Mouse (Mus musculus) megakaryocyte-erythroid progenitor cell, adult 5-6 weeks (primary cell): ENCODE results near the gene Gm21915. TPM values are rescaled to one million over a fixed set of nuclear protein-coding genes. Genes with fewer than 3 reads are reported as not detected.

Experiments
- ATAC-seq: replicated peaks from 2 replicates; pipeline ENCODE4 v1.8.0; 2016; ENCODE audit warnings: mild to moderate bottlenecking, inconsistent platforms; ENCODE audit not compliant: severe bottlenecking, poor library complexity, low FRiP score, low TSS enrichment
- total RNA-seq, 2 experiments: library from RNA; stranded (forward) in 1 of 2; stranded (reverse) in 1 of 2; fragments of 200-1000, 215-1000 nt in 1 of 2; fragments of >200 nt in 1 of 2; fragmentation: Nextera tagmentation in 1 of 2; gene quantifications; 2 replicates each; pipeline ENCODE4 v1.2.3; 2014 to 2017

Gene Gm21915
- total RNA-seq (2014; fragmentation: Nextera tagmentation): not detected in 2 replicates
- not detected in 2 replicates for total RNA-seq (2017)

GRCm38 (mm10) chr9:40670313-40670712 is at the start of gene Gm21915:
Gene Gm21915, plus strand, starts transcription at chr9:40670613.
- no peak for ATAC-seq

- ATAC-seq: no peak
Observed at GRCm38 (mm10) chr9:40622265-40622664, 48.1 kb upstream of the Gm21915 start.

DNA sequence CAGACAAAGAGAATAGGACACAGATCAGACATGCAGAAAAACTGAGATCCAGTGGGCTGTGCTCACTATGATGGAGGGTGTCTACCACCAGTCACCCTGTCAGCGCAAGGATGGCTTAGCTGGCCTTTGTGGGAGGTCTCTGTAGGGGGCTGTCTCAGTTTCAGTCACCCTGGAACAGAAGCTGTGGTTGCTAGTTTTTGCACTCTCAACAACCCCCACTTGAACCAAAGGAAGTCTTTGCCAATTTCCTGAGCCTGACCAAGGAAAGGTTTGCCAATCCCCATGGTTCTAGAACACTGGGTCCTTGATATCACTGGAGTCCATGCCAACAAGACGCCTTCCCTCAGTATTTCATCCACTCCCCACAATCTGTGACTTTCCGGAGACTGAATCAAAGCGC is 47.6 kb upstream of the Gm21915 start:
- ATAC-seq: no peak

DNA sequence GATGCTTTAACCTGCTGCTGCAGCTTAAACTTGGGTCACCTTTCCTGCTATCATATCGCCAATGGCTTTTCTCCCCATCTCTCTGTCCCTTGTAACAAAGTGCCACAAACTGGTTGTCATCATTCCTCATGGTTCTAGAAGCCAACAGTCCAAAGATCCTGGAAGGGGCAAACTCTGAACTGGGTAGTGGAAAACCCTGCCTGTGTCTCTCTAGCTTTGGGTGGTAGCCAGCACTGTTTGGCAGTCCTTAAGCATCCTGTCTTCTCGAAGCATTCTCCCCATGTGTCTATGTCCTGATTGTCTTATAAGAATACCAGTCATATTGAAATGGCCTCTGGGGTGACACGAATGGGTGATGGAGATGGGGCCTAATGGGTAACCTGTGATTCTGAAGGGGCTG is 45.1 kb upstream of the Gm21915 start:
- no peak for ATAC-seq

DNA sequence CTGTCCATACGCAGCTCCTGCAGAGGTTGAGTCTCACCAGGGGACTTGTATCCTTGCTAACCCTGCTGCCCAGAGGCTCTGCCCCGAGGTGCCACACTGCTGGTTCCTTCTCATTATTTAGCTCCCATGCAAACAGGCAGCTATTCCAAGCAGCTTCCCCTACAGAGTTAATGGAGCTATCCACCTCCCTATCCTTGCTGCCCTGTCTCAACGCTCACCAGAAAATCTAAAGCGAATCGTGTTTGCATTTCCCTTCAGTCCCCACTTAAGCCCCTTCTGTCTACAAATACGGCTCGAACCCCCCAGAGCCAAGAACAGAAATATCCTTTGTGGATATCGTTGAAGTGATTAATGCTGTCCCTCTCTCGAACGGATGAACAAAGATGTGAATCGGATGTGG is 43.8 kb upstream of the Gm21915 start:
- no peak for ATAC-seq

DNA sequence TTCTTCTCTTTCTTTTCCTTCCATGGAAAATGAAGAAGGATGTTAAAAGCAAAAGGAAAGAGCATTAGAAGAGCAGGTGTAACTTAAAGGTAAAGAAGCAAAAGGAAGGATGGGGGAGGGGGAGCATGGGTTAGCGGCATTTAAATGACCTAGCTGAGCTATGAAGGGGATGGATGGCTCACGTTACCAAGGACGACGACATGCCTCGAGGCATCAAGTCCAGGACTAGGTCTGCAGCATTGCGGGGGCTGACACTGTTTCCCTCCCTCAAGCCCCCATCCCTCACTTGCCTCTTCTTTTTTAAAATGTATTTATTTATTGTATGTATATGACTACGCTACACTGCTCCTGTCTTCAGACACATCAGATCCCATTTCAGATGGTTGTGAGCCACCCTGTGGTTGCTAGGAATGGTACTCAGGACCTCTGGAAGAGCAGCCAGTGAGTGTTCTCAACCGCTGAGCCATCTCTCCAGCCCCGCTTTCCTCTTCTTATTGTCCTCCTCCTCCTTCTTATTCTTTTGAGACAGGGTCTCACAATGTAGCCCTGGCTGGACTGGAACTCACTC is 43.2 kb upstream of the Gm21915 start:
- ATAC-seq: no peak

GRCm38 (mm10) chr9:40628130-40629069 is 42.0 kb upstream of the Gm21915 start:
- ATAC-seq: peak; percentile 91

GRCm38 (mm10) chr9:40629441-40629840 is 41.0 kb upstream of the Gm21915 start:
- ATAC-seq: no peak

- no peak for ATAC-seq
Observed at GRCm38 (mm10) chr9:40631101-40631500, 39.3 kb upstream of the Gm21915 start.

DNA sequence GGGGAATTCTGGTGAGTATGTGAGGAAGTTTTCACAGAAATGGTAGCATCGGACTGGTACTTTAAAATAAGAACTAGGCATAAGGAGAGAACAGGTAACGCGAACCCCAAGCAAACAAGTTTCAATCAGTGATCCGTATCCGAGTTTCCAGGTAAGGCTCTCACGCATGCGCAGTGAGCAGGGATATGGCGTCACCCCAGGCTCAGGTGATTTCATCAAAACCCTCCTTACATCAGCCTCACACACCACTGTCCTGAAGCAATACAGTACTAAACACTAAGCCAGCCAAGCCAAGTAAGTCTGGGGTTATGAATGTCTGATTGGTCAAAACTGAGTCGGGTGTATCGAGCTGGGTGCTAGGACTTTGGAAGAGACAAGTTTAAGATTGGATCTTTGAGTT is 38.9 kb upstream of the Gm21915 start:
- ATAC-seq: no peak

DNA sequence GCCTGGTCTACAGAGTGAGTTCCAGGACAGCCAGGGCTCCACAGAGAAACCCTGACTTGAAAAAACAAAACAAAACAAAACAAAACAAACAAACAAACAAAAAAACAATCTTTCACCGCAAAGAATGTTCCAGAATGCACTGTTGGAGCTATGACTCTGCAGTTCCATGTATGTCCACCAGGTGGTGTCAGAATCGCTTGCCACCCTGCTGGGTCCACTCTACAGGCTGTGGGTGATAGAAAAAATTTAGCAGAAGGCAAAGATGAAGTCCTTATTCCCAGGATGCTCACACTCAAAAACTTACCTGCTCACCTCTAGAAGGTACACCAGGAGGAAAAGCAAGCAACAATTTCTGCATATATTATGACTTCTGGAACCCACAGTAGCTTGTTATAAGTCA is 34.4 kb upstream of the Gm21915 start:
- peak; percentile 77 for ATAC-seq

DNA sequence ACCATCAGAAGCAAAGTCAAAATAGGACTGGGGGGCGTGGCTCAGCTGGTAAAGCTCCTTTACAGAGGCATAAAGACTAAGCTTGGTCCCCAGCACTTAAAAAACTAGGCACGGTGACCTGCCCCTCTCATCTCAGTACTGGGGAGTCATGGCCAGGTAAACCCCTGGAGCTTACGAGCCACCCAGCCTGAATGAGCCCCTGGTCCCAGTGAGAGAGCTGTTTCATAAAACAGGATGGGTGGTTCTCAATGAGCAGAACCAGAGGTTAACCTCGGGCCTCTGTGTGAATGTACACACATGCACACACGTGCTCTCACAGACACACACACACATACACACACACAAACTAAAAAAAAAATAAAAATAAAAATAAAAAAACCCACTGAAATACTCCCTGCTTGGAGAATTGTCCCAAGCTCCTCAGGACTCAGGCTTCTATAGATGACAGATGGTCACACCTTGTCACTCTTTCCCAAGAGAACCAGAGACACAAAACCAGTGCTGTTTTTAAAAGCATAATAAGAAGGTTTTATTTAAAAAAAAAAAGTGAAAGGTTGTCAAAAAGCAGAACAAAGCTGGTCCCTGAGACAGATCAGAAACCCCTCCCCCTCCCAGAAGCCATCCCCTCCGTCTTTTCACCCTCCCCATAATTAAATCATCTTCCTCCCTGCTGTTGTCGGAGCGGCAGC is 32.6 kb upstream of the Gm21915 start:
- no peak for ATAC-seq

DNA sequence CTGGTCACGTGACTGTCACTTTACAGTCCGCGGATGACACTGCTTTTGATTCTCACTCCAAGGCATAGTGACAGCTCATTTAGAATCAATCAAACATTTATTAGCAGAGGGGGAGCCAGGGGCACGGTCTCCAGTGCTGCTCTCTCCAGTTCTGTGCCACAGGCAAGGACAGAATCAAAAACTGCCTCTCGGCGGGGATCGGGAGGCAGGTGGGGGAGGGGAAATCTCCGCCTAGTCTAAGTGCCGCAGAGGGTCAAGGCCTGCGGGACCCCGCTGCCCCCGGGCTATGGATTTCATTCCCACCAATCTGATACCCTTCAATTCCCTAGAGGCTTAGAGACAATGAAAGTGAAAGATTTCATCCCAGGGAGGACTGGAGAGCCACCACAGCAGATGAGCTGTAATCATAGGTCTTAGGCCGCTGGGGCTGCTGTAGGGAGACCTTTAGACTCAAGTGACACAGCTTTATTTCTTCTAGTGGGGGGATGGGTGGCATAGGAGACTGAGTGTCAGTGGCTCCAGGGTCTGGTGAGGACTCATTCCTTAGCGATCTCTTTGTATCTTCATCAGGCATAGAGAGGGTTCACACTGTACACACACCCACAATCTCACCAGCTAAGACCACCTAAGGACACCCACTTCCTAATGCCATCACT is 31.9 kb upstream of the Gm21915 start:
- no peak; the same call in 1 of the 2 replicates for ATAC-seq

- ATAC-seq: no peak
Observed at GRCm38 (mm10) chr9:40639536-40640187, 30.8 kb upstream of the Gm21915 start.

GRCm38 (mm10) chr9:40641318-40641717 is 29.1 kb upstream of the Gm21915 start:
- ATAC-seq: no peak

GRCm38 (mm10) chr9:40642470-40643220 is 27.8 kb upstream of the Gm21915 start:
- no peak for ATAC-seq

DNA sequence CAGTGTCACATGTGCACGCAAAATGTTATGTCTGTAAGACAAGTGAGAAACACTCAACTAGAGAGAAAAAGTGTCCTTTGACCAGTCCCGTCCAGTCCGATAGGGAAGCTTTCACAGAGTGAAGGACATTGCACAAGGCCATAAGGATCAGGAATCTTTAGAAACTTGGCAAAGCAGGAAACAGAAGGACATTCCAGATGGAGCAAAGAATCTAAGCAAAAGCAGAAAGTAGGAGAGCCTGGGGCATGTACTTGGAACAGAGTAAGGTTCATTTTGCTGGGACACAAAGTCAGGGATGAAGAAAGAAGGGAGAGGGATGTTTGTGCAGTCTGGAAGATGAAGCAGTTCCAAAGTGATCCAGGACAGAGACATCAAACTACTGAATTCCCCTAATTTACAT is 21.0 kb upstream of the Gm21915 start:
- no peak for ATAC-seq

- ATAC-seq: no peak
Observed at GRCm38 (mm10) chr9:40649983-40650382, 20.4 kb upstream of the Gm21915 start.
